Mouse (Mus musculus) limb, embryonic 15.5 days (tissue): ENCODE results near the gene Olfr984. TPM values are rescaled to one million over a fixed set of nuclear protein-coding genes. Genes with fewer than 3 reads are reported as not detected.

Experiments used
- ATAC-seq: fragments of 200-750 bp; cut with Nextera tagmentation; 2 replicates; pipeline ENCODE4 v1.8.0; 2017; ENCODE audit warnings: low read depth, moderate TSS enrichment; ENCODE audit not compliant: insufficient number of reproducible peaks, low FRiP score, low TSS enrichment
- H3K27ac ChIP-seq: fragments of 300-500 bp; sonication (generic); 2 replicates; pipeline ENCODE4 v1.5.1; 2015; ENCODE audit warnings: moderate library complexity, mild to moderate bottlenecking, inconsistent platforms
- H3K27me3 ChIP-seq: fragments of 300-500 bp; sonication (generic); 2 replicates; pipeline ENCODE4 v1.6.1; 2015; ENCODE audit warnings: inconsistent platforms
- H3K36me3 ChIP-seq: fragments of 300-500 bp; sonication (generic); 2 replicates; pipeline ENCODE4 v1.6.1; 2015; ENCODE audit warnings: inconsistent platforms
- H3K4me1 ChIP-seq: fragments of 300-500 bp; sonication (generic); 2 replicates; pipeline ENCODE4 v1.6.1; 2015; ENCODE audit warnings: inconsistent platforms
- H3K4me2 ChIP-seq: fragments of 300-500 bp; sonication (generic); 2 replicates; pipeline ENCODE4 v1.6.1; 2015; ENCODE audit warnings: mild to moderate bottlenecking, inconsistent platforms
- H3K4me3 ChIP-seq: fragments of 300-500 bp; sonication (generic); 2 replicates; pipeline ENCODE4 v1.5.1; 2015; ENCODE audit warnings: mild to moderate bottlenecking, inconsistent platforms
- H3K9ac ChIP-seq: fragments of 300-500 bp; sonication (generic); 2 replicates; pipeline ENCODE4 v1.6.1; 2015; ENCODE audit warnings: inconsistent platforms
- H3K9me3 ChIP-seq: fragments of 300-500 bp; sonication (generic); 2 replicates; pipeline ENCODE4 v1.6.1; 2016; ENCODE audit warnings: inconsistent platforms
- WGBS: fragments of 180-500 bp; shearing (Covaris S2); methylation state at CpG from one replicate; pipeline ENCODE4 v1.1.7; 2015; 5-methylcytosine and 5-hydroxymethylcytosine counted together
- polyA plus RNA-seq: library from polyadenylated mRNA; unstranded; fragments of >200 nt; fragmentation: Nextera tagmentation; extraction: Ambion mirVana; gene quantifications from 2 replicates; pipeline ENCODE4 v1.2.1, GENCODE M21; 2015

Olfr984 gene
- polyA plus RNA-seq, 1 experiment from 2014 or later, result not detected

DNA sequence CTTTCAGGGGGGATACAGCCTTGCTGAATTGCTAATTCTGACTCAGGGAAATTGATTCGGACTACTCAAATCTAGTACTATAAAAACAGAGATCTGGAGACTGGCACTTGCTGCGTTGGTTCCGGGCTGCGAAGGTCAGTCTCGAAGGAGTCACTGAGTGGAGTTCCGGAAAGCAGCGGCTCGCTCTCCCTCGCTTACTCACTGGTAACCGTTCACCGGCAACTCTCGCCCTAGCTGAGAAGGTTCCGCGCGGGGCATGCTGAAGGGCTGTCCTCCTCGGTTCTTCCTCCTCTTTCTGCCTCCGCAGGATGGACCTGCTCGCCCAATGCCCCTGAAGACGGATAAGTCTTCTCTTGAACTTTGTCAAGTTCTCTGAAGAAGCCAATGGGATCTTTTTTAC lies 63.9 kb downstream of the Olfr984 start:
- whole genome bisulfite sequencing, result 91% methylated on average over 19 of the region's 19 CpGs
- H3K9ac ChIP-seq, result no peak overlapping the region
- H3K4me3 ChIP-seq, result no peak overlapping the region
- H3K4me2 ChIP-seq, result no peak overlapping the region
- H3K36me3 ChIP-seq, result no peaks in the 10 kb centered on the region
- no peak overlapping the region for H3K27ac ChIP-seq
- H3K27me3 ChIP-seq, result no peaks in the 10 kb centered on the region
- no peaks in the 10 kb centered on the region for H3K4me1 ChIP-seq
- no peak for ATAC-seq
- H3K9me3 ChIP-seq, result no peaks in the 10 kb centered on the region

Other genes starting within 250 kb of the Olfr984 start
- gene Olfr972, start 247.8 kb downstream of the Olfr984 start, polyA plus RNA-seq, result not detected in 2 replicates
- not detected in 2 replicates for gene Olfr229, start 206.9 kb downstream of the Olfr984 start, polyA plus RNA-seq
- not detected in 2 replicates for gene Olfr974, start 176.7 kb downstream of the Olfr984 start, polyA plus RNA-seq
- gene Olfr975, start 162.2 kb downstream of the Olfr984 start, polyA plus RNA-seq, result not detected in 2 replicates
- not detected in 2 replicates for gene Olfr976, start 153.1 kb downstream of the Olfr984 start, polyA plus RNA-seq
- not detected in 2 replicates for gene Olfr978, start 122.1 kb downstream of the Olfr984 start, polyA plus RNA-seq
- not detected in 2 replicates for gene Olfr979, start 110.7 kb downstream of the Olfr984 start, polyA plus RNA-seq
- not detected in 2 replicates for gene Olfr980, start 104.6 kb downstream of the Olfr984 start, polyA plus RNA-seq
- gene Olfr981, start 92.7 kb downstream of the Olfr984 start, polyA plus RNA-seq, result not detected in 2 replicates
- gene Olfr982, start 40.4 kb downstream of the Olfr984 start, polyA plus RNA-seq, result not detected in 2 replicates
- gene Olfr983, start 20.6 kb downstream of the Olfr984 start, polyA plus RNA-seq, result not detected in 2 replicates
- not detected in 2 replicates for gene Olfr985, start 16.0 kb upstream of the Olfr984 start, polyA plus RNA-seq
- not detected in 2 replicates for gene Tmem225, start 33.9 kb upstream of the Olfr984 start, polyA plus RNA-seq
- not detected in 2 replicates for gene Olfr986, start 66.7 kb upstream of the Olfr984 start, polyA plus RNA-seq
- gene Zfp202, start 78.1 kb upstream of the Olfr984 start, polyA plus RNA-seq, result 4.7 and 4.9 TPM in 2 replicates
- gene Scn3b, start 155.0 kb upstream of the Olfr984 start, polyA plus RNA-seq, result 11.0 and 30.2 TPM in 2 replicates